Mouse (Mus musculus): ENCODE data around the gene Dock8. TPM values are rescaled to one million over a fixed set of nuclear protein-coding genes. Genes with fewer than 3 reads are reported as not detected.

The Dock8 gene
- polyA plus RNA-seq, 1 experiment, result 1.4 TPM

DNA sequence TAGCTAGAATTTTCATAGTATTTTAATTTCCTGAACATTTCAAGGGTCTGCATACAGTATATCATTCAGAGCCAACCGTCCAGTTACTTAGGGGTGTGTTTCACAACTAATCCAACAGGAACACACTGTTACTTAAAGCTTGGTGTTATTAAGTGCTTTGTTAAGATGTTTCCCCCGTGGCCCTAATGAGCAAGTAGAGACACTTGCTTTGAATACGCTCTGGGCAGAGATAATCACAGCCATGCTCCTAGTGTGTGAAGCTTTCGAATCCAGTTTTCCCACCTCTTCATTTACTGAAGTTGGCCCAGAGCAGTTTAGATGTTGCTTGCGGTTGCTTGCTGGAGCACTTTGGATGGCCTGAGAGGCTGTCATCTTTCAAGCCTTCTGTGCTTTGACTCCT lies 80.8 kb downstream of the Dock8 start:
- H3K79me2 ChIP-seq (ENCODE audit: control insufficient read depth, insufficient read depth), result no peaks in the 10 kb centered on the region

DNA sequence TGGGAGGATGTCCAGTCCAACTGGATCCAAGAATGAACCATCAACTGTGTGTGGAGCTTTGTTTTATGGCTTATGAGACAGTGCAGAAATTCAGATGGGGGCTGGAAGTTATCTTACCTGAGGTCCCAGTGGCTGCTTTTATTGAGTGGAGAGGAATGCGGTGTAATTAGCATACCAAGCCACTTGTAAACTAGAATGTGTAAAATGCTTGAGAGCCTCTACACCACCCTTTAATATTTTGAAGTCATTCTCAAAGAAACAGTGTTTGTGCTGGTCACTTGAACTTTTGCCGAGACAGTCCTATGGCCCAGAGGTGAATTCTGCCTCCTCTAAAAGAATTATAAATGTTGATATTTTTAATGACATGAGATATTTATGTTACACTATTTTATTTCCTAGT lies 83.5 kb downstream of the Dock8 start:
- H3ac ChIP-seq (ENCODE audit: control insufficient read depth, insufficient read length), result no peak overlapping the region
- no peaks in the 10 kb centered on the region for H3K36me3 ChIP-seq (ENCODE audit: control insufficient read depth, insufficient read depth)
- no peaks in the 10 kb centered on the region for H3K27me3 ChIP-seq (ENCODE audit: control insufficient read depth, insufficient read depth, insufficient read length)
- no peak overlapping the region for H3K4me3 ChIP-seq
- no peak overlapping the region for H3K4me2 ChIP-seq (ENCODE audit: low read depth)
- H3K79me2 ChIP-seq (ENCODE audit: control insufficient read depth, insufficient read depth), result no peaks in the 10 kb centered on the region
- no peak for TF ChIP-seq MAX (IDR thresholded peaks at IDR 0.05; ENCODE audit: low read depth)
- TF ChIP-seq POLR2AphosphoS2 (IDR thresholded peaks at IDR 0.05; ENCODE audit: insufficient read length, low read depth), result no peak
- TF ChIP-seq SRF (IDR thresholded peaks at IDR 0.05; ENCODE audit: control insufficient read depth, insufficient read length, low read depth), result no peak
- no peak for TF ChIP-seq TCF12 (IDR thresholded peaks at IDR 0.05; ENCODE audit: insufficient read depth, poor library complexity, severe bottlenecking)
- TF ChIP-seq CEBPB (IDR thresholded peaks at IDR 0.05; ENCODE audit: insufficient read depth, poor library complexity, severe bottlenecking), result no peak
- TF ChIP-seq REST (IDR thresholded peaks at IDR 0.05; ENCODE audit: insufficient read depth, insufficient read length), result no peak
- no peak for TF ChIP-seq POLR2A (IDR thresholded peaks at IDR 0.05; ENCODE audit: insufficient read length, low read depth)
- no peak for TF ChIP-seq MYOG (IDR thresholded peaks at IDR 0.05; ENCODE audit: control insufficient read depth in 1 of 3, insufficient read depth in 1 of 3, insufficient read length in 2 of 3, low read depth in 2 of 3)
- no peak for TF ChIP-seq E2F4 (IDR thresholded peaks at IDR 0.05; ENCODE audit: insufficient read depth)
- no peak for TF ChIP-seq MYOD1 (IDR thresholded peaks at IDR 0.05; ENCODE audit: control insufficient read depth in 1 of 3, insufficient read length in 2 of 3, low read depth in 2 of 3)
- TF ChIP-seq USF1 (IDR thresholded peaks at IDR 0.05; ENCODE audit: low read depth), result no peak
- no peak for TF ChIP-seq TCF3 (IDR thresholded peaks at IDR 0.05; ENCODE audit: insufficient read length, low read depth)

More for the DNA sequence above, 80.8 kb downstream of the Dock8 start:
- no peak for TF ChIP-seq MAX (IDR thresholded peaks at IDR 0.05; ENCODE audit: low read depth)
- no peak for TF ChIP-seq CEBPB (IDR thresholded peaks at IDR 0.05; ENCODE audit: insufficient read depth, poor library complexity, severe bottlenecking)
- no peak for TF ChIP-seq USF1 (IDR thresholded peaks at IDR 0.05; ENCODE audit: low read depth)
- no peak for TF ChIP-seq REST (IDR thresholded peaks at IDR 0.05; ENCODE audit: insufficient read depth, insufficient read length)
- no peak for TF ChIP-seq TCF12 (IDR thresholded peaks at IDR 0.05; ENCODE audit: insufficient read depth, poor library complexity, severe bottlenecking)
- no peak for TF ChIP-seq MYOG (IDR thresholded peaks at IDR 0.05; ENCODE audit: control insufficient read depth in 1 of 3, insufficient read depth in 1 of 3, insufficient read length in 2 of 3, low read depth in 2 of 3)
- no peak for TF ChIP-seq MYOD1 (IDR thresholded peaks at IDR 0.05; ENCODE audit: control insufficient read depth in 1 of 3, insufficient read length in 2 of 3, low read depth in 2 of 3)
- no peak for TF ChIP-seq TCF3 (IDR thresholded peaks at IDR 0.05; ENCODE audit: insufficient read length, low read depth)
- TF ChIP-seq POLR2AphosphoS2 (IDR thresholded peaks at IDR 0.05; ENCODE audit: insufficient read length, low read depth), result no peak
- no peak for TF ChIP-seq POLR2A (IDR thresholded peaks at IDR 0.05; ENCODE audit: insufficient read length, low read depth)
- no peak for TF ChIP-seq E2F4 (IDR thresholded peaks at IDR 0.05; ENCODE audit: insufficient read depth)
- Histone ChIP-seq H3K27me3 (ENCODE audit: control insufficient read depth, insufficient read depth, insufficient read length) (no peaks in the 10 kb centered on the region), H3K36me3 (ENCODE audit: control insufficient read depth, insufficient read depth) (no peaks in the 10 kb centered on the region), H3ac (ENCODE audit: control insufficient read depth, insufficient read length) (no peak overlapping the region), H3K4me3 (no peak overlapping the region), H3K4me2 (ENCODE audit: low read depth) (no peak overlapping the region)

DNA sequence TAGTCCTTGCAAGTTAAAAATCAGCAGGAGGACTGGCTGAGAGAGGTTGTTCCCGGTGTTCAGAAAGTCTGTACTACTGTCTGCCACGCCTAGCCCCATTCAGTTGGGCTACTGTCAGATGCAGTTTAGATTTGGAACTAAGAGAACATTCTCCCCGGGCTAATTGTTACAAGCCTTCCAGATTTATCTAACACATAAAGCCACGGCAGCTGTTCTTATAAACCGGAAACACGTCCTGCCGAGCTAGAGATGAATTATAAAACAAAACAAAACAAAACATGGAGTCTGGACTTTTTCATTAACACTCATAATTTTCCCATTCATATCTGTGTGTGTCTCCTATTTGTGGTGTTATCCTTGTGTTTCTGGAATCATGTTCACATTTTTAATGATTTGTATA lies 87.8 kb downstream of the Dock8 start:
- TF ChIP-seq POLR2AphosphoS2 (IDR thresholded peaks at IDR 0.05; ENCODE audit: insufficient read length, low read depth), result no peak
- TF ChIP-seq TCF3 (IDR thresholded peaks at IDR 0.05; ENCODE audit: insufficient read length, low read depth), result no peak
- no peak for TF ChIP-seq CEBPB (IDR thresholded peaks at IDR 0.05; ENCODE audit: insufficient read depth, poor library complexity, severe bottlenecking)
- TF ChIP-seq USF1 (IDR thresholded peaks at IDR 0.05; ENCODE audit: low read depth), result no peak
- no peak for TF ChIP-seq MYOD1 (IDR thresholded peaks at IDR 0.05; ENCODE audit: control insufficient read depth in 1 of 3, insufficient read length in 2 of 3, low read depth in 2 of 3)
- TF ChIP-seq REST (IDR thresholded peaks at IDR 0.05; ENCODE audit: insufficient read depth, insufficient read length), result no peak
- TF ChIP-seq POLR2A (IDR thresholded peaks at IDR 0.05; ENCODE audit: insufficient read length, low read depth), result no peak
- TF ChIP-seq MAX (IDR thresholded peaks at IDR 0.05; ENCODE audit: low read depth), result no peak
- TF ChIP-seq TCF12 (IDR thresholded peaks at IDR 0.05; ENCODE audit: insufficient read depth, poor library complexity, severe bottlenecking), result no peak
- TF ChIP-seq SRF (IDR thresholded peaks at IDR 0.05; ENCODE audit: control insufficient read depth, insufficient read length, low read depth), result no peak
- no peak for TF ChIP-seq MYOG (IDR thresholded peaks at IDR 0.05; ENCODE audit: control insufficient read depth in 1 of 3, insufficient read depth in 1 of 3, insufficient read length in 2 of 3, low read depth in 2 of 3)
- TF ChIP-seq E2F4 (IDR thresholded peaks at IDR 0.05; ENCODE audit: insufficient read depth), result no peak
- Histone ChIP-seq H3K79me2 (ENCODE audit: control insufficient read depth, insufficient read depth) (no peaks in the 10 kb centered on the region), H3K4me2 (ENCODE audit: low read depth) (no peak overlapping the region), H3ac (ENCODE audit: control insufficient read depth, insufficient read length) (no peak overlapping the region), H3K4me3 (no peak overlapping the region), H3K36me3 (ENCODE audit: control insufficient read depth, insufficient read depth) (no peaks in the 10 kb centered on the region), H3K27me3 (ENCODE audit: control insufficient read depth, insufficient read depth, insufficient read length) (no peaks in the 10 kb centered on the region)

DNA sequence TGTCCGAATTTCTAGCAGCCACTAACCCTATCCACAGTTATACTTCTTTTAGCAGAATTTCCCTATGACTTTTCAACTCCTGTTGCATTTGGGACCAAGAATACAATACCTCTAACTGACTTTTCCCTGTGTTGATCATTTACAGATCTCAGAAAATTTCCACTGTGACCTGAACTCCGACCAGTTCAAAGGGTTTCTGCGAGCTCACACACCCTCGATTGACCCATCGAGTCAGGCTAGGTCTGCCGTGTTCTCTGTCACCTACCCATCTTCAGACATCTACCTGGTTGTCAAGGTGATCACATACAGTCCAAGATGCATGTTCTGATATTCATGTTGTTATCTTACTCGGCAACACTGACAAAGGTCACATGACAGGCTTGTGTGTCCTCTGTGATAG lies 90.4 kb downstream of the Dock8 start:
- Histone ChIP-seq H3K79me2 (ENCODE audit: control insufficient read depth, insufficient read depth) (no peaks in the 10 kb centered on the region), H3K4me2 (ENCODE audit: low read depth) (no peak overlapping the region), H3ac (ENCODE audit: control insufficient read depth, insufficient read length) (no peak overlapping the region), H3K27me3 (ENCODE audit: control insufficient read depth, insufficient read depth, insufficient read length) (no peaks in the 10 kb centered on the region), H3K4me3 (no peak overlapping the region), H3K36me3 (ENCODE audit: control insufficient read depth, insufficient read depth) (no peaks in the 10 kb centered on the region)
- TF ChIP-seq MYOG (IDR thresholded peaks at IDR 0.05; ENCODE audit: control insufficient read depth in 1 of 3, insufficient read depth in 1 of 3, insufficient read length in 2 of 3, low read depth in 2 of 3), result no peak
- no peak for TF ChIP-seq POLR2A (IDR thresholded peaks at IDR 0.05; ENCODE audit: insufficient read length, low read depth)

DNA sequence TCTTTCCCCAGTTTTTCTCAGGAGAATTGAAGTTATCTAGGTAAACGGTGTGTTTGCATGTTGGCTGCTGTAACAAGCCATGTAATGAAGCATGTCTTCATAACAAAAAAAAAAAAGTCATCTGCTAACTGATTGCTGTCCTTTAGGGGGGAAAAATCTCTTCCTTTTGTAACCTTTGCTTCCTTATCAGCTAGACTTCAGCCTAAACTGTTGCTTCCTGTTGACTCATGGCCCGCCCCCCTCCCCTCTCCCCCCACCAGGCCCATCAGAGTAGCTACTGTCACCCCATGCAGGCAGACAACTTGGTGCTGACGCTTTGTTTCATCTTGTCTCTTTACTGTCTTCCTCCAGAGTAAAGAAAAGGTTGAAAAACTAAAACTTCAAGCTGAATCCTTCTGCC lies 95.8 kb downstream of the Dock8 start:
- Histone ChIP-seq H3K4me3 (no peak overlapping the region), H3ac (ENCODE audit: control insufficient read depth, insufficient read length) (no peak overlapping the region), H3K79me2 (ENCODE audit: control insufficient read depth, insufficient read depth) (no peaks in the 10 kb centered on the region), H3K4me2 (ENCODE audit: low read depth) (no peak overlapping the region), H3K27me3 (ENCODE audit: control insufficient read depth, insufficient read depth, insufficient read length) (no peaks in the 10 kb centered on the region), H3K36me3 (ENCODE audit: control insufficient read depth, insufficient read depth) (no peaks in the 10 kb centered on the region)
- TF ChIP-seq CEBPB (IDR thresholded peaks at IDR 0.05; ENCODE audit: insufficient read depth, poor library complexity, severe bottlenecking), result no peak
- no peak for TF ChIP-seq USF1 (IDR thresholded peaks at IDR 0.05; ENCODE audit: low read depth)
- no peak for TF ChIP-seq TCF12 (IDR thresholded peaks at IDR 0.05; ENCODE audit: insufficient read depth, poor library complexity, severe bottlenecking)
- TF ChIP-seq POLR2A (IDR thresholded peaks at IDR 0.05; ENCODE audit: insufficient read length, low read depth), result no peak
- TF ChIP-seq TCF3 (IDR thresholded peaks at IDR 0.05; ENCODE audit: insufficient read length, low read depth), result no peak
- no peak for TF ChIP-seq REST (IDR thresholded peaks at IDR 0.05; ENCODE audit: insufficient read depth, insufficient read length)
- TF ChIP-seq MYOG (IDR thresholded peaks at IDR 0.05; ENCODE audit: control insufficient read depth in 1 of 3, insufficient read depth in 1 of 3, insufficient read length in 2 of 3, low read depth in 2 of 3), result no peak
- TF ChIP-seq MYOD1 (IDR thresholded peaks at IDR 0.05; ENCODE audit: control insufficient read depth in 1 of 3, insufficient read length in 2 of 3, low read depth in 2 of 3), result no peak
- TF ChIP-seq MAX (IDR thresholded peaks at IDR 0.05; ENCODE audit: low read depth), result no peak
- TF ChIP-seq E2F4 (IDR thresholded peaks at IDR 0.05; ENCODE audit: insufficient read depth), result no peak
- TF ChIP-seq POLR2AphosphoS2 (IDR thresholded peaks at IDR 0.05; ENCODE audit: insufficient read length, low read depth), result no peak
- TF ChIP-seq SRF (IDR thresholded peaks at IDR 0.05; ENCODE audit: control insufficient read depth, insufficient read length, low read depth), result no peak

Measured in myocyte (in vitro differentiated cells).